Mouse (Mus musculus) embryonic fibroblast, embryonic 13.5 days (primary cell): ENCODE results near the gene Wdr61.

ENCODE experiments used
- CTCF ChIP-seq: IDR thresholded peaks from 2 replicates; pipeline ENCODE4 v1.5.1; 2011; ENCODE audit warnings: mild to moderate bottlenecking, control low read depth, low read length, moderate library complexity, borderline replicate concordance; ENCODE audit not compliant: insufficient read depth
- POLR2A ChIP-seq: IDR thresholded peaks from 2 replicates; pipeline ENCODE4 v1.6.1; 2011; ENCODE audit warnings: low read depth, mild to moderate bottlenecking, control low read depth, low read length, moderate library complexity

DNA sequence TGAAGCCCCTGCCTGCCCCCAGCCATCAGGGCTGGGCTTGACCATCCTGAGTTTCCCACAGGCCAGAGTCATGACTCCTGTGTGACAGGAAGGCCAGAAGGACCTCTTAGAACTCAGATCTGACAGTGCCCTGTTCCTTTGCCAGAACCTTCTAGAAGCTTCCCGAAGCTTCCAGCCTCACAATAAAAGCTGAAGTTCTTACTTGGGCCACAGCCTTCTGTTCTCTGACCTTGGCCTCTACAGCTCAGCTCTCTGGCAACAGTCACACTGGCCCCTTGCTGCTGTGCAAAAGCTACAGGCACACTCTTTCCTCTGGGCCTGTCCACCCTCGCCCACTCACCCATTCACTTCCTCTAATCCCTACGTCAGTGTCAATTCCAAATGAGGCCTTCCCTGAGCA lies 62.4 kb downstream of the Wdr61 start:
- TF ChIP-seq CTCF (no peak), POLR2A (no peak)
